ENCODE assay signal across 18 mouse cellular contexts in genomic region chr6:134838111-134838510, GRCm38 (mm10).
"Had no signal": no experiment of that assay in that cellular context is flagged by ENCODE, and none has a peak within 500 bp of the region (broad histone marks: within the 10 kb centered on the region; RNA-seq: fewer than 3 reads in every experiment).

No protein-coding gene starts in this region.

- H3K9me3 ChIP-seq: lung, embryonic 15.5 days; megakaryocyte, embryonic 14.5 days; midbrain, embryonic 13.5 days; midbrain, embryonic 15.5 days; neural tube, embryonic 12.5 days; stomach, embryonic 15.5 days had no signal

- H3K4me1 ChIP-seq: lung, embryonic 15.5 days; midbrain, embryonic 13.5 days; midbrain, embryonic 15.5 days; neural tube, embryonic 12.5 days; stomach, embryonic 15.5 days had no signal

- ATAC-seq: liver, postnatal 0 days; lung, postnatal 0 days; midbrain, embryonic 13.5 days; midbrain, embryonic 15.5 days had no signal

- H3K36me3 ChIP-seq: lung, embryonic 15.5 days; midbrain, embryonic 13.5 days; midbrain, embryonic 15.5 days; neural tube, embryonic 12.5 days; stomach, embryonic 15.5 days had no signal

- H3K9ac ChIP-seq: liver, postnatal 0 days; lung, embryonic 15.5 days; midbrain, embryonic 13.5 days; midbrain, embryonic 15.5 days; neural tube, embryonic 12.5 days; stomach, embryonic 15.5 days had no signal

- H3K4me2 ChIP-seq: lung, embryonic 15.5 days; midbrain, embryonic 11.5 days; midbrain, embryonic 13.5 days; midbrain, embryonic 15.5 days; neural tube, embryonic 12.5 days; stomach, embryonic 15.5 days had no signal

- H3K4me3 ChIP-seq: lung, embryonic 15.5 days; midbrain, embryonic 13.5 days; midbrain, embryonic 15.5 days; neural tube, embryonic 12.5 days; stomach, embryonic 15.5 days had no signal

- H3K27me3 ChIP-seq: lung, embryonic 15.5 days; megakaryocyte, embryonic 14.5 days; midbrain, embryonic 13.5 days; midbrain, embryonic 15.5 days; neural tube, embryonic 12.5 days; stomach, embryonic 15.5 days had no signal

- DNase-seq: liver, postnatal 0 days; lung, adult 2 months; lung, postnatal 14 days; lung, postnatal 36 days; right cerebral cortex, postnatal 14 days; thymus, adult 2 months; thymus, postnatal 25 days; thymus, postnatal 4 days had no signal

- H3K27ac ChIP-seq: lung, embryonic 15.5 days; macrophage; midbrain, embryonic 13.5 days; midbrain, embryonic 15.5 days; neural tube, embryonic 12.5 days; stomach, embryonic 15.5 days; stomach, postnatal 0 days had no signal
